Mouse (Mus musculus): ENCODE data around the gene Ermap. TPM values are rescaled to one million over a fixed set of nuclear protein-coding genes. Genes with fewer than 3 reads are reported as not detected.

The Ermap gene
- polyA plus RNA-seq, 1 experiment = 173 TPM

DNA sequence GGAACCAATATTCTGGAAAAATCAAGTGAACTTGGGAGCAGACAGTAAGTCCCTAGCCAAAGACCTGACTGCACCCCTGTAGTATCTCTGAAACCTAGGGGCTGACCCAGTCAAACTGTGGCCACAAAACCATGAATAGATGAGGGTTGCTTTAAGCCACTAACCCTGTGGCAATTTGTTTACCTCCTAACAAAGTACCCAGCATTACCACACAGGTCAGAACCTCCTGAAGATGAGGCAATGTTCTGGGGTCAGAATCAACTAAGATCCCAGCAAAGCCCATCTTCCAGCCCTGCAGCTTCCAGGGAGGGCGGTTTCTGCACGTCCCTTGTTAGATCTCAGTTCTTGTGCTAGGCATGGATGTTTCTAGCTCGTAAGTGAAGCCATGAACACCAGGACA is 34.7 kb upstream of the Ermap start:
- H3K27ac ChIP-seq (ENCODE audit: control insufficient read depth, insufficient read depth, low read depth, low read length, poor library complexity) = no peak overlapping the region
- no peak overlapping the region for H3K4me3 ChIP-seq (replicated peaks; ENCODE audit: control insufficient read depth, low read depth, low read length)
- TF ChIP-seq CTCF (IDR thresholded peaks at IDR 0.05; ENCODE audit: control insufficient read depth, insufficient read depth, low read length) (no peak), POLR2A (IDR thresholded peaks at IDR 0.05; ENCODE audit: borderline replicate concordance, control insufficient read depth, low read depth, low read length) (no peak)
- H3K4me1 ChIP-seq (ENCODE audit: control insufficient read depth, insufficient read depth, low read length) = no peaks in the 10 kb centered on the region
- WGBS = 87% methylated on average over 3 of the region's 3 CpGs

- TF ChIP-seq POLR2A (IDR thresholded peaks at IDR 0.05; ENCODE audit: borderline replicate concordance, control insufficient read depth, low read depth, low read length) (no peak), CTCF (IDR thresholded peaks at IDR 0.05; ENCODE audit: control insufficient read depth, insufficient read depth, low read length) (peak; percentile 71)
- Histone ChIP-seq H3K4me3 (replicated peaks; ENCODE audit: control insufficient read depth, low read depth, low read length) (no peak overlapping the region), H3K4me1 (ENCODE audit: control insufficient read depth, insufficient read depth, low read length) (no peaks in the 10 kb centered on the region), H3K27ac (ENCODE audit: control insufficient read depth, insufficient read depth, low read depth, low read length, poor library complexity) (no peak overlapping the region)
- WGBS = 56% methylated on average over 1 of the region's 1 CpGs
Measured at GRCm38 (mm10) chr4:119223696-119224095, 33.9 kb upstream of the Ermap start.

DNA sequence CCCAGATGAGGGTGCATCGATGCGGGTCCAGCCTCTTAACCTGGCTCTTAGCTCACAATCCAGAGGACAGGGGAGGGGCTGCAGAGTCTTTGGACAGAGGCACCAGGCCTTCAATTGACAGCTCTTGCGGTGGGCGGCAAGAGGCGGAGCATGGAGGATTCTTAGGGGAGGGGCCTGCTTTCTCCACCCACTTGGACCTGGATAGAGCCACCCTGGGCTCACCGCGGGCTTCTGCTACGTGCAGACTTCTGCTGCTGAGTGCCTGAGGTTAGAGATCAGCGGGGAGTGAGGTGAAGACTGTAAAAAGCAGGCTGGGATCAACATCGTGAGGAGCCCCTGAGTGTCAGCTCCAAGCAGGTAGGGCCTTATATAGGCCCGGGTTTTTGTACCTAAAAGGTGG is 28.4 kb upstream of the Ermap start, which contains the start of gene Tmem269:
Gene Tmem269, minus strand, starts transcription at position 49 of the 400 bp plus-strand sequence.
- Histone ChIP-seq H3K27ac (ENCODE audit: control insufficient read depth, insufficient read depth, low read depth, low read length, poor library complexity) (no peak within 1 kb of the TSS), H3K4me3 (replicated peaks; ENCODE audit: control insufficient read depth, low read depth, low read length) (no peak within 1 kb of the TSS), H3K4me1 (ENCODE audit: control insufficient read depth, insufficient read depth, low read length) (no peaks in the 10 kb centered on the region)
- no peak for TF ChIP-seq POLR2A (IDR thresholded peaks at IDR 0.05; ENCODE audit: borderline replicate concordance, control insufficient read depth, low read depth, low read length)
- TF ChIP-seq CTCF (IDR thresholded peaks at IDR 0.05; ENCODE audit: control insufficient read depth, insufficient read depth, low read length) = no peak
- WGBS = 41% methylated on average over 11 of the region's 11 CpGs

DNA sequence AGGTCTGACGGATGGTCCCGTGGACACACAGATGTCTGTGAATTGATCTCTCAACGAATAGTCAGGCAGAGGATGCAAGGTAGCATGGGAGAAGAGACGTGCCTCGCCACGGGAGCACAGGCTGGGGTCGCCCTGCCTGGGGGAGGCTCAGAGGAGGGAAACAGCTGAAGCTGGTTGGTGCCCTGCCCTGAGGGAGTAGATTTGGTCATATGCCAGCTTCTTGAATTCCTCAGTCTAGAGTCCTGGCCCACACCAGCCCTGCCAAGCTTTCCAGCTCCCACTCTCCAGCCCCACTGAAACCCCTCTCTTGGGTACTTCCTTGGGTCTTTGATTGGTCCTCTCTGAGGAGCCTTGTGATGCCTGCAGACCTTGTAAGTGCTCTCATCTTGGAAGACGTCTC is 26.9 kb upstream of the Ermap start:
- H3K4me1 ChIP-seq (ENCODE audit: control insufficient read depth, insufficient read depth, low read length) = no peaks in the 10 kb centered on the region
- 64% methylated on average over 8 of the region's 8 CpGs for WGBS
- TF ChIP-seq POLR2A (IDR thresholded peaks at IDR 0.05; ENCODE audit: borderline replicate concordance, control insufficient read depth, low read depth, low read length) = no peak
- no peak for TF ChIP-seq CTCF (IDR thresholded peaks at IDR 0.05; ENCODE audit: control insufficient read depth, insufficient read depth, low read length)
- no peak overlapping the region for H3K4me3 ChIP-seq (replicated peaks; ENCODE audit: control insufficient read depth, low read depth, low read length)
- no peak overlapping the region for H3K27ac ChIP-seq (ENCODE audit: control insufficient read depth, insufficient read depth, low read depth, low read length, poor library complexity)

- Histone ChIP-seq H3K4me3 (replicated peaks; ENCODE audit: control insufficient read depth, low read depth, low read length) (no peak overlapping the region), H3K4me1 (ENCODE audit: control insufficient read depth, insufficient read depth, low read length) (no peaks in the 10 kb centered on the region), H3K27ac (ENCODE audit: control insufficient read depth, insufficient read depth, low read depth, low read length, poor library complexity) (no peak overlapping the region)
- 20% methylated on average over 8 of the region's 8 CpGs for WGBS
- peak; percentile 88 for TF ChIP-seq CTCF (IDR thresholded peaks at IDR 0.05; ENCODE audit: control insufficient read depth, insufficient read depth, low read length)
- no peak for TF ChIP-seq POLR2A (IDR thresholded peaks at IDR 0.05; ENCODE audit: borderline replicate concordance, control insufficient read depth, low read depth, low read length)
Measured at GRCm38 (mm10) chr4:119204672-119205071, 14.9 kb upstream of the Ermap start.

DNA sequence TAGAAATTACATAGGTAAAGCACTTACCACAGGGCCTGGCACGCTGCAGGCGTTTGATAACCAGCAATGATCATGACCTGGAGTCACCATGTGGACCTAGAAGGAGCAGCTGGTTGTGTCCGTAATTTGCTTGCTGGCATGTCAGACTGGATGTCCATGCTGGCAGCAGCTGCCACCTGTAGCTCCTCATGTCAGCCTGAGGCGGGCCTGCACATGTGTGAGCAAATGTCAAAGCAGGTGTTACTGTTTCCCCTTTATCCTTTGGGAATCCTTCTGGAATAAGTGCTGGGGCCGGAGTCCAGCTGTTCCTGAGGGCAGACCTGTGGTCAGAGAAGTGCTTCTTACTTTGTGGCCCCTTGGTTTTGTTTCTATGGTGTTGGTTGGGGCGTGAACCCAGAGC is 8.3 kb upstream of the Ermap start:
- Histone ChIP-seq H3K4me3 (replicated peaks; ENCODE audit: control insufficient read depth, low read depth, low read length) (no peak overlapping the region), H3K27ac (ENCODE audit: control insufficient read depth, insufficient read depth, low read depth, low read length, poor library complexity) (0 out of 2 replicates have a peak overlapping the region, but pooled peaks have one; percentile 20), H3K4me1 (ENCODE audit: control insufficient read depth, insufficient read depth, low read length) (peaks cover 6% of the 10 kb centered on the region)
- WGBS = 79% methylated on average over 6 of the region's 6 CpGs
- TF ChIP-seq CTCF (IDR thresholded peaks at IDR 0.05; ENCODE audit: control insufficient read depth, insufficient read depth, low read length) (no peak), POLR2A (IDR thresholded peaks at IDR 0.05; ENCODE audit: borderline replicate concordance, control insufficient read depth, low read depth, low read length) (no peak)

- peak overlapping the region; percentile 96 for H3K4me3 ChIP-seq (replicated peaks; ENCODE audit: control insufficient read depth, low read depth, low read length)
- TF ChIP-seq CTCF (IDR thresholded peaks at IDR 0.05; ENCODE audit: control insufficient read depth, insufficient read depth, low read length) (no peak; the same call in 1 of the 2 replicates), POLR2A (IDR thresholded peaks at IDR 0.05; ENCODE audit: borderline replicate concordance, control insufficient read depth, low read depth, low read length) (0 out of 2 replicates have a peak, but pooled peaks have one; percentile 2)
- H3K27ac ChIP-seq (ENCODE audit: control insufficient read depth, insufficient read depth, low read depth, low read length, poor library complexity) = peak overlapping the region; percentile 35
- H3K4me1 ChIP-seq (ENCODE audit: control insufficient read depth, insufficient read depth, low read length) = peaks cover 6% of the 10 kb centered on the region
- 22% methylated on average over 17 of the region's 18 CpGs for WGBS
Measured at GRCm38 (mm10) chr4:119195582-119196320, 5.9 kb upstream of the Ermap start.

- no peak for TF ChIP-seq CTCF (IDR thresholded peaks at IDR 0.05; ENCODE audit: control insufficient read depth, insufficient read depth, low read length)
- peak; percentile 49; the same call in 1 of the 2 replicates for TF ChIP-seq POLR2A (IDR thresholded peaks at IDR 0.05; ENCODE audit: borderline replicate concordance, control insufficient read depth, low read depth, low read length)
- WGBS = under 1% methylated on average over 47 of the region's 47 CpGs
- H3K4me1 ChIP-seq (ENCODE audit: control insufficient read depth, insufficient read depth, low read length) = peaks cover 6% of the 10 kb centered on the region
- peak within 1 kb of the TSS; percentile 35 for H3K27ac ChIP-seq (ENCODE audit: control insufficient read depth, insufficient read depth, low read depth, low read length, poor library complexity)
- peak within 1 kb of the TSS; percentile 96 for H3K4me3 ChIP-seq (replicated peaks; ENCODE audit: control insufficient read depth, low read depth, low read length)
Measured at GRCm38 (mm10) chr4:119194909-119195581, 5.2 kb upstream of the Ermap start, which contains the start of gene Svbp. Svbp (plus strand) TSS chr4:119195306.
